Mouse (Mus musculus) lung, adult 2 months (tissue): ENCODE measurements around the gene Trdmt1.

Source experiments
- CTCF ChIP-seq: fragments of 200-500 bp; IDR thresholded peaks from 2 replicates; pipeline ENCODE4 v1.5.1; 2011; ENCODE audit warnings: mild to moderate bottlenecking, low read length, control low read depth; ENCODE audit not compliant: insufficient read depth
- POLR2A ChIP-seq: fragments of 200-500 bp; IDR thresholded peaks from 2 replicates; pipeline ENCODE4 v1.6.1; 2011; ENCODE audit warnings: low read depth, mild to moderate bottlenecking, control low read depth, low read length, borderline replicate concordance; ENCODE audit errors: extremely low read depth

GRCm38 (mm10) chr2:13575926-13576325 lies 31.5 kb upstream of the Trdmt1 start:
- TF ChIP-seq POLR2A (no peak), CTCF (no peak)
